Mouse (Mus musculus) fibroblast of lung, adult 2 months (primary cell): Measurements from ENCODE around the gene Arpp21.

ENCODE experiments used
- DNase-seq: peaks from one replicate; pipeline ENCODE4 v3.0.0-alpha.2; 2011; ENCODE audit warnings: low read depth

Arpp21 gene

DNA sequence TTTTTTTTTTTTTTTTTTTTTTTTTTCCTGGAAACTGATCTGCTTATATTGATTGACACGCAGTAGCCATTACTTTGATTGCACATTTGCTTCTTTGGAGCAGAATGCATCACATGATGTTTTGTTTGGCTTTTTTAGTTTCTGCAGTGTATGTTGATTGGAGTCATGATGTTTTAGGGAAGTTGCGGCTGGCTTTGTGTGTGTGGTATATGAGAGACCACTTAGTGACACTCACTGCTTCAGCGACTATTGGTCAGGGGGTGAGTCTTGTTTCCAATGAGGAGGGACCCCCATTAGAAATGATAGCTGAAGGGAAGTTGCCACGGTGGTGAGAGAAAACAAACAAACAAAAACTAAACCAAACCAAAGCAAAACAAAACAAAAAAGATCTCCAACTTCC, 55.7 kb downstream of the Arpp21 start:
- DNase-seq, result no peak

DNA sequence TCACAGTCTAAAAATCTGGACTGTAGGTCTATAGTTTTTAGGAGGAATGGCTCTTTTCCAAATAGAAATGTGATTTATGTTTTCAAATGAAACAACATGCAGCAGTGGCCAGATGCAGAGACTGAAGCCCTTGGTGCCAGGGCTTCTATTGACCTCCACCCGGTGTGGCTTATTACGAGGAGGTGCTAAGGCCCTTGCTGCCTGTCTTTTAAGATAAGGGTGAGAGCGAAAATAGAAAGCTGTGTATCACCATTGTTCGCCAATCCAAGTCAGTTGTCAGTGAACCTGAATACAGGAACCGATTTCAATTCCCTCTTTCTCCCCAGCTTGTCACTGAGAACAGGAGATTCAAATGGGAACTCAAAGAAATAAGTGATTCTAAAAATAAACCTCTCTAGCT, 57.3 kb downstream of the Arpp21 start:
- DNase-seq, result no peak

DNA sequence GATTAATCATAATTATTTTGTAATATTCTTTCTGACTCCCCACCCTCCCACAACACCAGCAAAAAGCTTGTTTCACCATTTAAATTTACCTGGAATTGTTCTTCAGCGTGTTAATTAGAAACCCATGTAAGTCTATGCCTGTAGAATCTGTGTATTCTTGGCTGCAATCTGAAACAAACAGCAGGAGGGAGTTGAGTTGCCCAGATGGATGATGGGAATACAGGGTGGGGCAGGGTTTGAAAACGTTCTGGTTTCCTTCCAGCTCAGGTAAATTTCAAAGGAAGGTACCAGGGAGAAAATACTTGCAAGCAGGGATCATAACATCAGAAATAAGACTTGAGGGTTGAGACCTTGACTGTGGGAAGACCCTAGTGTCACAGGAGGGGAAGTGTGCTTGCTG, 58.2 kb downstream of the Arpp21 start:
- no peak for DNase-seq

DNA sequence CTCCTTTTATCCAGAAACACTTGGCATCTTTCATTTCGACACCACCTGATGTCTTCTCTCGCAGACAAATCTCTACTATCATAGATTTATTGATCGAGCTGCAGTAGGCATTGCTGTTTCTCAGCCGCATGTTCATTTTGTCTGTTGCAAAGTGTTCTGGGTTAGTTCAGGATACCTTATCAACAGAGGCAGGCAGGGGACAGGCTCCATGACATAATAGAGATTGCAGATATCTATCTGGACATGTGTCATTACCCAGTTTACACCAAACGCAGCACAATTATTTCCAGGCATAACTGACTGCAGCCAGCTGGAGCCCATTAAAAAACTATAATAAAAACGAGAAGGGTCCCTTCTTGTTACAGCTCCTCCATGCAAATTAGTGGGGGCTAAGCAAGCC, 59.4 kb downstream of the Arpp21 start:
- no peak for DNase-seq

DNA sequence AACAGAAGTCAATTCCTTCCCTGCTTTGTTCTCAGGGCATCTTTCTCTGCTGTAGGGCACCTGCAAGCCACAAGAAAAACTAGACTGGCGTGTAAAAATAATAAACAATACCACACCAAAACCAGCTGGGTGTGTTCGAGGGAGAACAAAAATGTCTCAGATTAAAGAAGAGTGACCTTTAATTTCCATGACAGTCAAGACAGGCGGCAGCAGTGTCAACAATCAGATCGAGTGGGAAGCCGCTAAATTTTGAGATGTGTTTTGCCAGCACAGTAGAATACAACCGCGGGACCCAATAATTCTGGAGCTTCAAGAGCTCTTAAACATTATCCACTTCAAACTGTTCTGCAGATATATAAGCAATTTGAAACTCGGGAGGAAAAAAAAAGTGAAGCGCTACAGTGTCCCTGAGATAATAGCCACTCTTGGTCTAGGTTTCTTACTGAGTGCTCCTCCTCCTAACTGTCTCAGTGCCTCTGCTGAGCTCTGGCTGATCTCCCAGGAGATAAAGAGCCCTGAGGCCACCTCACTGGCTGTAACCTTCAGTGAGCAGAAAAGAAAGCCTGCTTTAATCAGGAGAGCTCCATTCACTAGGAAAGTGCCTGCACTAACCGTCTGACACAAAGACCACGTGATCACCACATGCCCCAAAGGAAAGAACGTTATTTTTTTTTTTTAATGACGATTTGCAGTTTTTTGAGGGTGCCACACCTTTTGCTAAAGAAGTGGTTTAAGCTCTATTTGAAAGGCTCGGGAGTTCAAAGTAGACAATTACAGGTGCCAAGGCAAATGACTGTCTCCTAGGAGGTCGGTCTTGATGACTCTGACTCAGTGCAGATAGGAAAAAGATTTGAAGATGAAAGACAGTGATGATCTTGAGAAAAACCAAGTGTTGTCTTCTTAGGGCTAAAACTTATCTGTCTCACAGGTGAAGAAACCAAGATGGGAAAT, 61.1 kb downstream of the Arpp21 start:
- no peak for DNase-seq

DNA sequence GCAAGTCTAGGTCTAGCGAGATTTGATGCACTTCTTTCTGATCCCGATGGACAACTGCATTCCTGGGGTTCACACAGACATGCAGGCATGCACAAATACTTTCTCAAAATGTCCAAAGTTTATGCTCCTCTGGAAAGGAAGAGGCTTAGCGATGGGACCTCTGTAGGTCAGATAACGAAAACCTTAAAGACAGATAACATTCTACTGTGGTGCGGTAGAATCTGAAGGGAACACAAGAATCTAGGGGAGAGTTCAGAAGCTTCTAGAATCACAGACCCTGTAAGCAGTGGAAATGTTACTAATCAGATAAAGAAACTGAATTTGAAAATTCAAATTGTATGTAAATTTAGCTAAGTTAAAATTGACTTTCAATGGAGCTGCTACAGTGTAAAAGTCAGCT, 62.0 kb downstream of the Arpp21 start:
- no peak for DNase-seq

DNA sequence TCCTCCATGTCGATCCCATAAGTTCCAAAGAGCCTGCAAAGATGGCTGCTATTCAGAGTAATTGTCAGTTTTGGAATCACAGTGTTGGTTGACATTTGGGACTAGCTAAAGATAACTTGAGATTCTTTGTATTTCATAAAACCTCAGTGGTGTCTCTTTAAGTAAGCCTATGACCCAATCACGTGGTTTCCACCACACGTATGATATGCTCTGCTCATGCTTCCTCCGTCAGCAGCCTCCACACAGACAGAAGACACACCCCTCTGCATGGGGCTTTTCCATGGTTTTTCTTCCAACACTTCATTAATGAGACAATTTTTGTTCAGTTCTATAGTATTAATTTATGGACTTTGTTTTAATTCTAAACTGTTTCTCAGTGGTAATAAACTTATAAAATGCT, 71.1 kb downstream of the Arpp21 start:
- no peak for DNase-seq

DNA sequence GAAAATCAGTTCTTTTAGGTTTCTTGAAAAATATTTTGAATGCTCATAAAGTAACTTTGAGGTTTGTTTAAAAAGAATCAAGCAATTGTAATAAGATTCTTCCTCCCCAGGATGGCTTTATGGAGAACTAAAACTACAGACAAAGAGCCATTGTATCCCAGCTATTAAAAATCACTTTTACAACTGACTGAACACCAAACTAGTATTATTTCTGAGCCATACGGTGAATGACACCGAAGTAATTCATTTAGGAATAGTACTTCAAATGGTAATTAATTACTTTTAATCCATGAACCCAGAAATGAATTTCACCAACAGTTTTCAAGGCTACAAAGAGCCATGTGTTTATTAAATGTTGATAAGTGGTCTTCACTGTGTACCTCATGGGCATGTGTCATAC, 74.8 kb downstream of the Arpp21 start:
- no peak for DNase-seq

DNA sequence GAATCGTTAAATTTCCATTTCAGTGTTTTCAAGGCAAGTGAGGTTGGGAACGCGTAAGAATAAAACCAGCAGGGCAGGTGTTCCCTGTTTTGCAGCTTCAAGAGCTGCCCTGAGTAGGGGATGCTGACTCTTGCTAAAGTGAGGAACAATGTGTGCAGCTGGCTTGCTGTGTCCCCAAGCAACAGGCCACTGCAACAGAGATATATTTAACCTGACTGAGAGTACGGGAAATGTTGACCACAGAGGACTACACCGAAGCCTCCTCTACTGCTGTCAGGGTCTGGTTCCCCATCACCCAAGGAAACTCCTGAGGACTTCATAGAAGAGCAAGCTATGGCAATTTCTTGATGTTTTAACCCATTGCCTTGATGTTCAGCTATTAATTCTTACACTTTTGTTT, 81.8 kb downstream of the Arpp21 start:
- no peak for DNase-seq

DNA sequence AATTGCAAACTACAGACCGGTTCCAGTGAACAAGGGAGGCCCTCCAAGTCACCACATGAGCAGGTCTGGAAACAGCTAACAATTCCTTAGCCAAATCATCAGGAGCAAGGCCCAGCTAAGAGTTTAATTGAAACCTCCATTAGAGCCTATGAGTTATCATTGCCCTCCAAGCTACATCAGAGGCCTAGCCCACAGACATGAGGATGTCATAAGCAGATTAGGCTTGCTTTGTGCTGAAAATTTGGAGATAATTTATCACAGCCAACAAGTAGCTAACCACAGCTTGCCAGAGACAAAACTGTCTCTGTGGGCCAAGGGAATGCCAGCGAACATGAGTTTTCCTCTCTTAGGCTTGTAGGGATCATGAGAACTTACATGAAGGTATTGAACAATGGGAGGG, 83.0 kb downstream of the Arpp21 start:
- no peak for DNase-seq

DNA sequence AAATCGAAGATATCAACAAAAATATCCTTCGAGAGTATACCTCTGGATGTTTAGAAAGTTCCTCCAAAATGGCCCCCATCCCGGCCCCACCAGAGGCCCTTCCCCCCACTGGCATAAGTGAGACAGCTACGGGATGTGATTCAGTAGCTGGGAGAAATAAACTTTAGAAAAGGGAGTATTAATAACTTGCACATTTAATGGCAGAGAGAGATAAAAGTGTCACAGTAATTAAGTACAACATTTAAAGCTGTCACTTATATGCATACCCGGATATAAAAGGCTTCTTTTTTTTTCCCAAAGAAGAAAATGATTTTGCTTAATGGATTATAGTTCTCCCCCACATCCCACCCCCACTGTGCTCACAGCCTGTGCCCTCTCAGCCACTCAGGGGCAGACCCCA, 84.6 kb downstream of the Arpp21 start:
- DNase-seq, result no peak

DNA sequence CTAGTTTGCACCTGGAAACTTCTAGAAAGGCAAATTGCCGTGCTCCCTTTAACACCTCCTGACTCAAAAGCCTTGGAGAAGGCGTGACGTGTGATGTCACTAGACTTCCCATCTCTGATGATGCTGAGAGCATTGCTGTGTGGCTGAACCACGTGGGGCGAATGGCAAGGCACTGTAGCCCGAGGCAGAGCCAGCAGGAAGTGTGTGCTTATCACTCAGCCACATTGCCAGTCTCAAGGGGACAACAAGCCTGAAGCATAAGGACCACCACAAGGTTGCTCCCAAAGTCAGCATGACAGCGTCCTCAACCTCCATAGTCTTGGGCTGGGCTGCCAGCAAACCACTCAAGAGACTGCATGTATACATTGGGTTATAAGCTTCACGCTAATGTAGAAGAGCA, 95.1 kb downstream of the Arpp21 start:
- no peak for DNase-seq

DNA sequence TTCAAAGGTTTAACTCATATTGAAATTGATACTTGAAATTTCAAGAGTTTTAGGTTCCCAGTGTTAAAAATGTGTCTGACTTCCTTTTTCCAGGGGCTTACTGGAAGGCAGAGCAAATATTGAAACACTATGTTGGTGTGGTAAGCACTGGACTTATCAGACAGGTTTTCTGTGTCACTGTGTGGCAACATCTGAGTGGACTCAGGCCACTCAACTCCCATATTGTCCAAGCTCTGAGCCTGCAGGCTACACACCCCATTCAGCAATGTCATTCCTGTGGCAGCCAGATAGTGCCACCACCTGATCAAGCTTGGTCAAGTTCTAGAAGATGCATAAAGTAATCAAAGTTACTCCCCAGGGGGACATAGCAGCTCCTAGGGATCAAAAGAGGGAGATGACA, 97.9 kb downstream of the Arpp21 start:
- DNase-seq, result no peak

DNA sequence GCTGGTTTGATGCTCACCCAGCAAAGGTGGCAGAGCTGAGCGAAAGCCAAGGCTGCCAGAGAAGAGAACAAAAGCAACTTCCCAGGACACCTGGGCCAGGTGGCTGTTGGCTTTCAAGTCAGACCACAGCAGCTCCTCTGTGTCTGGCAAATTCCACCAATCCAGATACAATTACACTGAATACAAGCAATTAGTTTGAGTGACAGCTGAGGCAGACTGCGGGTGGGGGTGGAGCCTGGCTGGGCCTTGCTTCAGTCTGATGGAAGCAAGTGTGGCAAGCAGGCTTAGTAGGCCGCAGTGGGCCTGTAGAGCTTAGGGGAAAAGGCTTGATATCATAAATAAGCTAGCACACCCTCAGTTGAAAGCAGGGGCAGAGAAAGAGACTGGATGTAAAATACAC, 104.9 kb downstream of the Arpp21 start:
- DNase-seq, result no peak

DNA sequence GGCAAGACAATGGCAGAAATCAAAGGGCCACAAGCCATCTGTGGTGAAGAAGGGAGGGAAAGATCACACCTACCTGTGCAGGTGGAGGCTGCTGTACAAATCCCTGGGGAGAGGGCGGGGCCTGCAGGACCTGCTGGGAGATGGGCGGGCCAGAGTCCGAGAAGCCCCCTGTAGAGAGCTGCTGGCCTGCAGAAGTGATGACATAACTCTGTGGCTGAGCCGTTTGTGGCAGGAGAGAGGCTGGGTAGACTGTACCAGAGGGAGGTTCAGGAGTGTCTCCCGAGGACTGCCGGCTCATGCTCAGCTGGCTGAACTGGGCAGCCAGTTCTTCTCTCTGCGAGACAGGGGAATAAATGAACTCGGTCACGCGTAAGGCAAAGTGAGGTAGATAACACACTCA, 111.1 kb downstream of the Arpp21 start:
- DNase-seq, result no peak

DNA sequence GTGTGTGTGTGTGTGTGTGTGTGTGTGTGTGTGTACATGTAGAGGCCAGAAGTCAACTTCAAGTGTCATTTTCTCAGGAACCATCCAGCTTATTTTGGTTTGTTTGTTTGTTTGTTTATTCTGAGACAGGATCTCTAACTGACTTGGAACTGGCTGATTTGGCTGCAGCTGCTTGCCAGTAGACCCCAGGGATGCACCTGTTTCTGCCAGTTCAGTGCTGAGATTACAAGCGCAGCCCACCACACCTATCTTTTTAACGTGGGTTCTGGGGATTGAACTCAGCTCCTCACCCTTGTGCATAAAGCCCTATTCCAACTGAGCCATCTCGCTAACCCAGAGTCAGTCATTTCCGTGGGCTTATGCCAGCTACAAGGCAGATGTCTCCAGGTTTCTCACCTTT, 111.6 kb downstream of the Arpp21 start:
- no peak for DNase-seq

DNA sequence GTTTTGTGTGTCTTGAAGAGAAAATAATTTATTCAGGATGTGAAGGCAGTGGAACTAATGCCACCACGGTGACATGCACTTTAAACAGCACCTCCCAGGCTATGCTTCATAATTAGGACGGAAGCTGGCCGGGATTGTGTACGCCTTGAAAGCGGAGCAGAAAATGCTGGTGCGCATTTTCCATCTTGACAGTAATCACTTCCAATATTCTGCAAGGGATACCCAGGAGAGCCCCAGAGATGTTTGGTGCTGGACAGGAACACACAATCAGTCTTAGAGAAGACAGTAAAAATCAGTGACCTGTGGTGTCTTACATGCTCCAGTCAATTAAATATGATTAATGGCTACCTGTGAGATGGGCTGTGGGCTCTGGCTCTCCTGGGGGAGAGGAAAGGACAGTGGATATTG, 112.3 kb downstream of the Arpp21 start:
- no peak for DNase-seq

DNA sequence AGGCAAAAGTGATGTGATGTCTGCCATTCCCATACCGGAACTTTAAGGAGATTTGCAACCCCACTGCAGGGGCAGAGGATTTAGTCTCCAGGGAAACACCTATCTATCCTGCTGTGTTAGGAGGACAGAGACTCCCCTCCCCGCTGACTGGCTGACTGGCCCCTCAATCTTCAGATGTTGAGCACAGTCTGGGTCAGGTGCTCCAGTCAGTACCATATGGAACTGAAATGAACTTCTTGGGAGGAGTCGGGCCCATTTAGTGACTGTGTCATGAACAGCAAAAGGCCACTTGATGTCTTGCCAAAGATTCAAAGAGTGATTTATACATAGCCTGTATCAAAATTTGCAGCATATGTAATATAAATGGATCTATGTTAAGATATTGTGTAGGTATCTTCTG, 116.2 kb downstream of the Arpp21 start:
- DNase-seq, result no peak

DNA sequence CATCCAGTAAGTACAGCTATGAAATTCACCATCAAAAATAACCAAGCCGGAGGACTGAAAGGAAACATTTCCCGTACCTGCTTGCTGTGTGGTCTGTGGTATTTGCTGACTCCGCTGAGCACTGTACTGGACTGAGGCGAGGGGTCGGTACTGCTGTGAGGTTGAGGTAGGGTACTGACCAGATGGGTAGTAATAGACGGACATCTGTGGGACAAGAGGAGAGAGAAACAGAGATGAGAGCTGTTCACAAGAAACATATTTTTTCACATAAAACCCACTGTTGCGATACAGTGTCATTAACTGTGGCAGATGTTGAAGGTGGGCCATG, 116.7 kb downstream of the Arpp21 start:
- DNase-seq, result no peak

DNA sequence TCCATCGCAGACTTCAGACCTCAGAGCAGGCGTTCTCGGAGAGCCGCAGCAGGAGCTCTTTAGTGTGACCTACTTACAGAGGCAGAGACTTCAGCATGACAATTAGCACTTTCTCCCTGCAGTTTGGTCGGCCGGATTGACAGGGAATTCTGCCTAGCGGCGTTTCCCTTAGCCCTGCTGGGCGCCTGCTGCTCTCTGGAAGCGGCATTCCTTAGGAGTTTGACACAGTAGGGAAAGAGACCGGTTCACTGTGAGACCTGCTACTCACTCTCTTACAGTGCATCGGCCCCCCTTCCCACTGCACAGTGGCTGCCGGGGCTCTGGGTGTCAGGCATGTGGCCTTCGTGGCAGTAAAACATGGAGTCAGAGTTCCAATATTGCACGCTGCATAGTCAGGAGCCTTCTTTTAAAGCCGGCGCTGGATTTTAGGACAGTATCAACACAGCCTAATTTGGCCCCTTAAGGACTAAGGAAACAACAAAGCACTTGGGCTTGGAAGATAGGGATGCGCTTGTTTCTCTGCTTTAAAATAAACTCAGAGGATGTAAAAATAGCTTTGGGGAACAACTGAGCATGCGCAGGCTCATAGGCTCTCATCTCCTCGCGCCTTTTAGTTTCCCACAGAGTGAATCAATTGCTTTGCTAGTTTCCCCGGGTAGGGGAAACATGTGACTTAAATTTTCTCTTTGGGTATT, 117.2 kb downstream of the Arpp21 start:
- no peak for DNase-seq

DNA sequence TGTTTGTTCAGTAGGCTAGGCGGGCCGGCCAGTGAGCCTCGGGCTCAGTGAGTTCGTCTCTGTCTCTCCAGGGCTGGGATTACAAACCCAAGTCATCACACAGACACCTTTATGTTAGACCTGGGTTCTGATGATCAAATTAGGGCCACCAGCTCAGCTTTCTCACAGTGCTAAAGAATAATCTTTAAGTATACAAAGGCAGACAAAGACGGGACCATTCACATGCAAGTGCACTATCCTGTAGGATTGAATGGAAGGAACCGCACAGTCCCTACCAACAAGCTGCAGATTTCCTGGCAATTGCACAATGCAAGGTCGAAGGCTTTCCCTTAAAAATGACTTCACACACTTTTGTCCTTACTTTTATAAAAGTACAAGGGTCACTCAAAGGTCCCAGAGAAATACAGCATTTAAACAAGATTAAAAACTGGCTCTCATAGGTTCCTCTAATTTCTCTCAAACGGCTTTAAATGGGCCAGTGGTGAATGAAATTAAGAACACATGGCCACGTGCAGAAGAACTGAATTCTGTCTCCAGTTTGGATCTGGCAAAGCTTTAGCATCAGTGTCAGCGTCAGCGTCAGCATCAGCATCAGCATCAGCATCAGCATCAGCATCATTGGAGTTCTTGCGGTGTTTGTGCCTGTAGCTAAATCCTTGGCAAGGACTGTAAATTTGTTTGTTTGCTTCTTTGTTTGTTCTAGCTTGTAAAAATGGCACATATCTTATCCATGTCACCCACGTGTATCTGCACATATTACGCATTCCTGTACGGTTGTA, 117.9 kb downstream of the Arpp21 start:
- no peak for DNase-seq

DNA sequence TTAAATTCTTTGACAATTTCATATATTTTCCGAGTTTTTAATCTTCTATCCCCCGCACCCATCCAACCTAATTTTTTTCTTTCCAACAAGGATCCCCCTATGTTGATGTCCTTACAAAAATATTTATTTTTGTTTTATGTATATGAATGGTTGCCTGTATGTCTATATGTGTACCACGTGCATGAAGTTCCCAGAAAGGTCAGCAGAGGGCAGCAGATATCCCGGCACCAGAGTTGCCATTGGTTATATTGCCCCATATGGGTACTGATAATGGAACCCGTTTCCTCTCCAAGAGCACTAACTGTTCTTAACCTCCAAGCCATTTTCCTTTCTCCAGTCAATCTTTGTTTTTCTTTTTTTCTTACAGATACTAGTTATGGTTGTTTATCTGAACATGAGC, 124.1 kb downstream of the Arpp21 start:
- no peak for DNase-seq

DNA sequence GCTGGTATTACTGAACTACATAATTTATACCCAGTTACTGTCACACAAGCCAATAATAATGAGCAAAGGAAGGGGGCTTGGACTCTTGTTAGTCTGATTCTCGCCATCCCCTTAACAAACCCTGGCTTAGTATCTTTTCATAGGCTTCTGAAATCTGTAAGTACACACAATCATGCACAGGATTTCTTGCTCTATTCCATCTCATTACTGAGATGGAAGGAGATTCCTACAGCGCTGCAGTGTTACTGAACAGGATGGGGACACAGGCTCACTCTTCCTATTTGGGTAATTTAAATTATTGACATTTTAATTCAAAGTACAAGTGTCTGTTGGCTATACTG, 132.9 kb downstream of the Arpp21 start:
- DNase-seq, result no peak
